In the genomic region with DNA sequence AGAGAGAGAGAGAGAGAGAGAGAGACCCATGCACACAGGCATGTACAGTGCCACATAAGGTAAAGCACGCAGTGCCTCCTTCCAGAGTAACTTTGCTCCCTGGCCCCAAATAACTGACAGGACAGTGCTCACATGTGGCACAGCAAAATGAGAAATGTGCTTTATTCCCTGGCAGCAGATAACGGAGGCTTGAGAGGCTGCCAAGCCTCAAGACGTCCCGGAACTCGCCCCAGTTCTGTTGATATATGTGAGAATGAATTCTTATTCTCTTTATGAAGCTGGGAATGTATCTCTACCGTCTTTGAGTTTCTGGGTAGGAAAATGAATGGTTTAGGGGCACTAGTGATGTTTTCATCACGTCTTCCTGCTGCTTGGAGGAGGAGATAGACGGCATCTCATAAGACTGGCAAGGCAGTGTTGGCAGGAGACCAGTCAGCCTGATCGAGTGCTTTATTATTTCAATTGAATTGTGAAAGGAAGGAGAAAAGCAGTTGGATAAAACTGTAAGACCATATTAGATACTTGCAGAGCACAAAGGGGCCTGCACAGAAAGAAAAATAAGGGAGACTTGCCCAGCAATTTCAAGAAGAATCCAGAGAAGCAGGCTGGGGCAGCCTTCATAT, we compare ENCODE assay signal across 17 mouse cellular contexts.
A peak's percentile ranks its signal among the peaks of the same experiment; 100 is the strongest.
DNase-seq lines count a peak whose midpoint lies in the region; TF ChIP-seq lines count a peak whose summit lies in the region.
"Had no signal": no experiment of that assay in that cellular context is flagged by ENCODE, and none has a peak within 500 bp of the region (broad histone marks: within the 10 kb centered on the region; RNA-seq: fewer than 3 reads in every experiment).

No protein-coding gene starts in this region.

- no peak for TF ChIP-seq POLR2A in cerebellum, adult 2 months (IDR thresholded peaks at IDR 0.05; ENCODE audit: borderline replicate concordance, insufficient read depth, low read length)

- DNase-seq in cerebellum, postnatal 14 days = peak; percentile 11 to 20
- no peak for DNase-seq in cerebellum, adult 2 months
- DNase-seq in layer of hippocampus, adult 9-11 months = peak; percentile 33
- no peak for DNase-seq in layer of hippocampus, adult 9-10 months (ENCODE audit: low spot score)
- DNase-seq in brain, adult 2 months (ENCODE audit: low read depth, low spot score) = peak; percentile 42
- DNase-seq in right cerebral cortex, postnatal 14 days = peak; percentile 9
- DNase-seq in retina, embryonic 14.5 days (ENCODE audit: low spot score) = no peak
- DNase-seq: B cell, adult 2 months; cerebellum, adult 8-10 months; gastrocnemius, postnatal 25 days; kidney, postnatal 10 days; spleen, adult 18-20 months; thymus, postnatal 4 days had no signal

- no peaks in the 10 kb centered on the region for H3K4me1 ChIP-seq in cerebellum, adult 2 months (ENCODE audit: control insufficient read depth, insufficient read depth, low read length)
- H3K4me1 ChIP-seq: embryonic facial prominence, embryonic 10.5 days; heart, embryonic 12.5 days; hindbrain, embryonic 10.5 days; megakaryocyte, embryonic 14.5 days had no signal

- no peaks in the 10 kb centered on the region for H3K27me3 ChIP-seq in cerebellum, adult 2 months (ENCODE audit: control insufficient read depth, insufficient read depth, low read length)
- H3K27me3 ChIP-seq: heart, embryonic 12.5 days; megakaryocyte, embryonic 14.5 days had no signal

- TF ChIP-seq CTCF in cerebellum, adult 2 months (IDR thresholded peaks at IDR 0.05; ENCODE audit: borderline replicate concordance, insufficient read depth, low read depth, low read length) = no peak

- H3K4me3 ChIP-seq in cerebellum, adult 2 months (replicated peaks; ENCODE audit: insufficient read depth, low read depth, low read length) = no peak overlapping the region
- H3K4me3 ChIP-seq: embryonic facial prominence, embryonic 10.5 days; heart, embryonic 12.5 days; hindbrain, embryonic 10.5 days; megakaryocyte, embryonic 14.5 days had no signal

- WGBS in cerebellum, adult 2 months = 8% methylated on average over 9 of the region's 9 CpGs

- H3K27ac ChIP-seq in cerebellum, adult 2 months (ENCODE audit: insufficient read depth, low read length) = no peak overlapping the region
- H3K27ac ChIP-seq: embryonic facial prominence, embryonic 10.5 days; hindbrain, embryonic 10.5 days had no signal

Comparison
In these comparisons a context has a peak if more than half of its experiments do, and no peak if none do; other contexts are left out.
1. DNase-seq: peak in cerebellum, postnatal 14 days (2 of 2), layer of hippocampus, adult 9-11 months (single experiment), brain, adult 2 months (single experiment) and right cerebral cortex, postnatal 14 days (single experiment); none in cerebellum, adult 2 months (0 of 2), layer of hippocampus, adult 9-10 months (single experiment) and retina, embryonic 14.5 days (single experiment).